Mouse (Mus musculus) liver, embryonic 11.5 days (tissue): ENCODE data around the gene Camkk2. TPM values are rescaled to one million over a fixed set of nuclear protein-coding genes. Genes with fewer than 3 reads are reported as not detected.

Experiments used
- ATAC-seq: fragments of 200-750 bp; cut with Nextera tagmentation; replicated peaks from 2 replicates; pipeline ENCODE4 v1.8.0; 2017; ENCODE audit warnings: moderate number of reproducible peaks, mild to moderate bottlenecking, moderate TSS enrichment, moderate library complexity; ENCODE audit not compliant: low FRiP score
- DNase-seq: peaks from one replicate; pipeline ENCODE4 v3.0.0-alpha.2; 2017; ENCODE audit warnings: low spot score
- H3K27ac ChIP-seq: fragments of 300-500 bp; sonication (generic); 2 replicates; pipeline ENCODE4 v1.5.1; 2014; ENCODE audit warnings: mild to moderate bottlenecking, low read depth, low read length, control low read depth
- H3K27me3 ChIP-seq: fragments of 300-500 bp; sonication (generic); replicated peaks from 2 replicates; pipeline ENCODE4 v1.6.1; 2014; ENCODE audit warnings: low read length, mixed read lengths; ENCODE audit not compliant: control insufficient read depth, insufficient read depth
- H3K36me3 ChIP-seq: fragments of 300-500 bp; sonication (generic); 2 replicates; pipeline ENCODE4 v1.6.1; 2014; ENCODE audit warnings: mild to moderate bottlenecking, low read length, moderate library complexity, mixed read lengths; ENCODE audit not compliant: control insufficient read depth, insufficient read depth
- H3K4me1 ChIP-seq: fragments of 300-500 bp; sonication (generic); replicated peaks from 2 replicates; pipeline ENCODE4 v1.6.1; 2014; ENCODE audit warnings: low read length, mixed read lengths; ENCODE audit not compliant: control insufficient read depth, insufficient read depth
- H3K4me2 ChIP-seq: fragments of 300-500 bp; sonication (generic); 2 replicates; pipeline ENCODE4 v1.6.1; 2014; ENCODE audit warnings: mild to moderate bottlenecking, control low read depth, moderate library complexity
- H3K4me3 ChIP-seq: fragments of 300-500 bp; sonication (generic); 2 replicates; pipeline ENCODE4 v1.5.1; 2014; ENCODE audit warnings: low read depth, low read length, control low read depth
- H3K9ac ChIP-seq: fragments of 300-500 bp; sonication (generic); 2 replicates; pipeline ENCODE4 v1.6.1; 2014; ENCODE audit warnings: low read depth, low read length, control low read depth
- H3K9me3 ChIP-seq: fragments of 300-500 bp; sonication (generic); 2 replicates; pipeline ENCODE4 v1.6.1; 2016; ENCODE audit warnings: low read length, inconsistent platforms, mixed read lengths; ENCODE audit not compliant: control insufficient read depth
- WGBS: fragments of 180-500 bp; shearing (Covaris S2); extraction: QIAGEN DNeasy Blood & Tissue Kit; methylation state at CpG from one replicate; pipeline ENCODE4 v1.1.7; 2014; 5-methylcytosine and 5-hydroxymethylcytosine counted together
- polyA plus RNA-seq: library from polyadenylated mRNA; unstranded; fragments of >200 nt; fragmentation: Nextera tagmentation; extraction: Ambion mirVana; gene quantifications from 2 replicates; pipeline ENCODE4 v1.2.1, GENCODE M21; 2014

Gene Camkk2
- polyA plus RNA-seq, 1 experiment from 2014 or later: 15.5 TPM

DNA sequence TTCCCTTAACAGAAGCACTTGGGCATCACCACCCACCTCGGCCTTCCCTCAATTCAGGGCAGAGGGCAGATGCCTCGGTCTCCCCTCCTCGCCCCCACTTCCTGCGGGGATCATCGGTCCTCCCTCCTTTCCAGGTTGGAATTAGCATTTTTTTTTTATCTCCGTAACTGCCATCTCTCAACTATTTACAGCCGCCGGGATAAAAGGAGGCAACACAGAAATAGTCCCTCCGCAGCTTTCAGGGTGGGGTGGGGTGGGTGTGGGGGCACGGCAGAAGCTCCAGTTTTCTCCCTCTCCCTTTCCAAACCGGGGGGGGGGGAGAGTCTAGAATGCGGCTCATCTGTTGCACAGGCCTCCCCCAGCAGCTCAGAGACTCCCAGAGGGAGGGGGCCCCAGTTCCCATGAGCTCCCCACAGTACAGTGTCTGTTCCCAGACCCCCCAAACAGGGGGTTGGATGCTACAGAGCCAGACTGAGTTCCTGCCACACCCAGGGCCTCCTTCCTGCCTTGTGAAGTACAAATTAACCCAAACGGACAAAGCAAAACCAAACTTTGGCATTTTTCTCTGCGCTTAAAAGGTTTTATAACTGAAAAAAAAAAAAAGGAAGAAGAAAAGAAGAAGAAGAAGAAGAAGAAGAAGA lies 3.4 kb downstream of the Camkk2 start:
- no peaks in the 10 kb centered on the region for H3K27me3 ChIP-seq
- peak overlapping the region; percentile 37 for H3K4me2 ChIP-seq
- H3K36me3 ChIP-seq: peaks cover 4% of the 10 kb centered on the region; the same call in 1 of the 2 replicates
- peaks cover 5% of the 10 kb centered on the region; the same call in 1 of the 2 replicates for H3K9me3 ChIP-seq
- H3K4me1 ChIP-seq: peaks cover 34% of the 10 kb centered on the region
- DNase-seq: no peak
- WGBS: 75% methylated on average over 14 of the region's 14 CpGs
- peak overlapping the region; percentile 43; the same call in 1 of the 2 replicates for H3K27ac ChIP-seq
- H3K4me3 ChIP-seq: no peak overlapping the region
- no peak overlapping the region for H3K9ac ChIP-seq
- no peak for ATAC-seq

DNA sequence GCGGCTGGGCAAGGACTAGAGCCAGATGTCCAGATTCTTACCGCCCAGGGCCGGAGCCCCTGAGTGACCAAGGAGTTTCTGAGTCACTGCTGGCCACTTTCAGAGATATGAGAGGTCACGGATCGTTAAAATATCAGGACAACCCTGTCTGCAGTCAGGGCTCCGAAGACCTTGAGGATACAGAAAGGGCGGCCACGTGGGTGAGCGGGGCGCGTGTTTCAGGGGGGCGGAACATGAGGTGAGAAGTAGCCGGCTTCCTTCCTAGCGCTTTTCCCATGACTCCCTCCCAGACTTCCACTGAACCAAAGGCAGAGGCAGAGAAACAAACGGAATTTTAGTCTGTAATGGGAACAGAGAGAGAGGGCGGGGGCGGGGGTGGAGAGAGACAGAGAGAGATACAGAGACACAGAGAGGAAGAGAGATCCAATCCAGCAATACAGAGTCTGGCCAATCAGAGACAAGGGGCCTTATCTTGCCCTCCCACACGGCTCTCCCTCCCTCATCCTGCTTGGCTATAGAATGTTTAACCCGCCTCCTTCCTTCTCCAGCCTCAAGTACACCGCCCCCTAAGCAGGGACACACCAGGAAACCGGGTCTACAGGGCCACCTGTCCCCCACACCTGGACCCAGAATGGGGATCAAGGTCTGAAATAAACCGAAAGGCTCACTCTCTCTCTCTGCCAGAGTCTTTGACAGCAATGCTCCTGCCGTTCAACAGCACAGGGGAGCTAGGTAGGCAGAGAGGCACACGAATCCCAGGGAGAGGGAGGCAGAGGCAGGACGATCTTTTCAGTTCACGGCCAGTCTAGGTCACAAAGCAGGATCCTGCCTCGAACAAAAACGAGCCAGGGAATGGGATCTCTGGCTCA lies 4.2 kb downstream of the Camkk2 start:
- Histone ChIP-seq H3K27me3 (no peaks in the 10 kb centered on the region), H3K4me3 (peak overlapping the region; percentile 5), H3K27ac (peak overlapping the region; percentile 43; the same call in 1 of the 2 replicates), H3K9ac (no peak overlapping the region), H3K9me3 (peaks cover 5% of the 10 kb centered on the region; the same call in 1 of the 2 replicates), H3K36me3 (peaks cover 4% of the 10 kb centered on the region; the same call in 1 of the 2 replicates), H3K4me1 (peaks cover 40% of the 10 kb centered on the region), H3K4me2 (peak overlapping the region; percentile 37)
- peak; percentile 70 for DNase-seq
- WGBS: 59% methylated on average over 28 of the region's 28 CpGs
- ATAC-seq: peak; percentile 80

DNA sequence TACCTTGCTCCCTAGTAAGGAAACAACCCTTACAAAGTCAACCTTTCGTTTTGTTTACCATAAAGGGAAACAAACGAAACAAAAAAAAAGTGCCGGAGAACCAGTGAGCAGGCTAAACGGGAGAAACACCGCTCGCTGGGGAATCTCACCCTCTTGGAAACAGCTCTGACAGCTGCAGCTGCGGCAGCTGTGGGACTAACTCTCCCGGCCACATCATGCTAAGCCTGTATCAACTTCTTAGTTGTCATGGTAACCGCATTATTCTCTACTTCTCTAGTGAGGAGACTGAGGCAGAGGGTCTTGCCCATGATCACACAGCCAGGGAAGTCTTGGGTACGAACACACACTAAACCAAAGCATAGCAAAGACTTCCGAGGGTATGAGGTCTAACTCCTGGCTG lies 5.5 kb downstream of the Camkk2 start:
- peaks cover 5% of the 10 kb centered on the region; the same call in 1 of the 2 replicates for H3K9me3 ChIP-seq
- H3K9ac ChIP-seq: no peak overlapping the region
- H3K27me3 ChIP-seq: no peaks in the 10 kb centered on the region
- H3K27ac ChIP-seq: no peak overlapping the region
- no peak overlapping the region for H3K4me3 ChIP-seq
- ATAC-seq: no peak
- peaks cover 4% of the 10 kb centered on the region; the same call in 1 of the 2 replicates for H3K36me3 ChIP-seq
- DNase-seq: no peak
- H3K4me1 ChIP-seq: peaks cover 40% of the 10 kb centered on the region
- H3K4me2 ChIP-seq: no peak overlapping the region
- 87% methylated on average over 11 of the region's 11 CpGs for WGBS

DNA sequence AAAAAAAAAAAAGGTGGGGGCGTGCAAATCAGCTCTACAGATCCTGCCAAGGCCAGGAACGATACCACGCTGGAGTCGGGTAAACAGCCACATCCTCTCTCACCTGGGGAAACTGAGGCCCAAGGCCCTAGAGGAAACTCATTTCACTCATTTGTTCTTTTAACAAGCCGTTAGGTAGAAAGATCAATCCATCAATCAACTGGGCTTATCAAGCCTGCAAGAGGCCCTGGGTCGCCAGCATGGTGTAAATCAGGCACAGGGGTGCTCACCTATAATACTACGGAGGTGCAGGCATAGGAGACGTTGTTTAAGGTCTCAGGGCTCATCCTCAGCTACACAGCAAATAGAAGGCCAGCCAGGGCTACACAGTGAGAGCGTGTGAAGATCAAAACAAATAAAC lies 7.8 kb downstream of the Camkk2 start:
- Histone ChIP-seq H3K4me1 (peaks cover 27% of the 10 kb centered on the region), H3K9ac (no peak overlapping the region), H3K27ac (peak overlapping the region; percentile 3; the same call in 1 of the 2 replicates), H3K9me3 (peaks cover 5% of the 10 kb centered on the region; the same call in 1 of the 2 replicates), H3K4me2 (peak overlapping the region; percentile 28; the same call in 1 of the 2 replicates), H3K27me3 (no peaks in the 10 kb centered on the region), H3K4me3 (no peak overlapping the region), H3K36me3 (peaks cover 4% of the 10 kb centered on the region; the same call in 1 of the 2 replicates)
- WGBS: 62% methylated on average over 9 of the region's 9 CpGs
- ATAC-seq: no peak
- no peak for DNase-seq

DNA sequence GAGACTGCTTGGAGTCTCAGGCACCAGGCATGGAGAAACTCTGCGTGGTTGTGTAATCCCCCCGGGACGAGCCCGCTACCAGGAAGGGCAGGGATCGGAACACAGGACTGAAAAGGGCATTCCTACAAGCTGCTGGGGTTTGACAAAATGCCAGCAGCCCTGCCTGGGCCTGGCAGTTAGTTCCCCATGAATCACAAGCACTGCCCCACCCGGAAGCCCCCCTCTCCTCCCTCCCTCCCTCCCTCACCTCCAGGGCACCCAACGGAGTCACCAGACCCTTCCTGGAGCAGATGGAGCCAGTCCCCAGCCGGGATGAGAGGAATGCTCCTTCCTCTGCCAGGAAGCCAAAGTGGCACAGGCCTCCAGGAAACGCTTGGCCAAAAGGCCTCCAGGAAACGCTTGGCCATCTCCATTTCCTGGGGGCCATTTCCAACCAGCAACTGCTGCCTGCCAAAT lies 8.4 kb downstream of the Camkk2 start:
- Histone ChIP-seq H3K4me1 (peaks cover 26% of the 10 kb centered on the region), H3K36me3 (peaks cover 4% of the 10 kb centered on the region; the same call in 1 of the 2 replicates), H3K9ac (0 out of 2 replicates have a peak overlapping the region, but pooled peaks have one; percentile 44), H3K4me3 (no peak overlapping the region), H3K27me3 (no peaks in the 10 kb centered on the region), H3K9me3 (peaks cover 5% of the 10 kb centered on the region; the same call in 1 of the 2 replicates), H3K4me2 (peak overlapping the region; percentile 28), H3K27ac (peak overlapping the region; percentile 59; the same call in 1 of the 2 replicates)
- DNase-seq (no peak), ATAC-seq (no peak)
- WGBS: 54% methylated on average over 10 of the region's 10 CpGs

DNA sequence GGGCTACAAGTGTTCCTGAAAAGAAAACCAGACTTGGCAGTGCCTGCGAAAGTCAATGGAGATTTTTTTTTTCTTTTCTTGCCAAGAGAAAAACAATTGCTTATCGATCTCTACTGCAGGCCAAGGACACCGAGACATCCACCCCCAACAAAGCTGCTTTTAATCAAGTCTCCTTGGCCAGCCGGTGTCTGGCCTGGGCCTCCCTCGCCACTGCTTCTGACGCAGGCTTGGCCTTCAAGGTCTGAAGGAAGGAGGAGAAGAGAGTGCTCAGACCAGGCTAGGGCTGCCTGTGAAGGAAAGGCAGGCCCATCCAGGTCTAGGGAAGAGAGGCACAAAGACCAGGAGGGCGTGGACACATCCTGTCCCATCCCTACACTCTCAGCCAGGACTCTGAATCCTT lies 8.9 kb downstream of the Camkk2 start:
- Histone ChIP-seq H3K27me3 (no peaks in the 10 kb centered on the region), H3K9me3 (peaks cover 5% of the 10 kb centered on the region; the same call in 1 of the 2 replicates), H3K4me1 (peaks cover 22% of the 10 kb centered on the region), H3K4me3 (no peak overlapping the region), H3K27ac (peak overlapping the region; percentile 59), H3K9ac (0 out of 2 replicates have a peak overlapping the region, but pooled peaks have one; percentile 44), H3K4me2 (no peak overlapping the region), H3K36me3 (peaks cover 4% of the 10 kb centered on the region; the same call in 1 of the 2 replicates)
- no peak for DNase-seq
- WGBS: 66% methylated on average over 7 of the region's 7 CpGs
- no peak for ATAC-seq

DNA sequence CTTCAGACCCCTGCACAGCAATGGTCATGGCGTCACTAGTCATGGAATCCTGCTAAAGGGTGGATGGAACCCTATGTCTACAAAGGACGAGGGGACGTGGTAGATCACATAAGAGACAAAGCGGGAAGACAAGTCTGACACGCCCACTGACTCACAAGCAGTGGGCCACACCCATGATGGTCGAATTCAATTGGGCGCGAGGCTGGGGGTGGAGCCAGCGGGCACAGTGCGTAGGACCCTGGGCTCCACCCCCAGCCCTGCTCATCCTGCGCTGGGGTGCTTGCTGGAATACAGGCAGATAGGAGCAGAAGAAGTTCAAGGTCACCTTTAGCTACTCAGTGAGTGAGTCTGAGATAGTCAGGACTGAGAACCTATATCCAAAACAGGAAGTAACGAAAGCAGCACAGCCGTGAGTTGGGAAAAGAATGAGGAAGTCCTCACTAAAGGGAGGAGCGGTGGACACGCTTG lies 10.1 kb downstream of the Camkk2 start:
- Histone ChIP-seq H3K4me3 (no peak overlapping the region), H3K4me1 (peaks cover 19% of the 10 kb centered on the region), H3K9ac (no peak overlapping the region), H3K27me3 (no peaks in the 10 kb centered on the region), H3K36me3 (peaks cover 4% of the 10 kb centered on the region; the same call in 1 of the 2 replicates), H3K27ac (no peak overlapping the region), H3K4me2 (no peak overlapping the region), H3K9me3 (peaks cover 5% of the 10 kb centered on the region; the same call in 1 of the 2 replicates)
- 66% methylated on average over 15 of the region's 15 CpGs for WGBS
- DNase-seq (no peak), ATAC-seq (peak; percentile 80)

DNA sequence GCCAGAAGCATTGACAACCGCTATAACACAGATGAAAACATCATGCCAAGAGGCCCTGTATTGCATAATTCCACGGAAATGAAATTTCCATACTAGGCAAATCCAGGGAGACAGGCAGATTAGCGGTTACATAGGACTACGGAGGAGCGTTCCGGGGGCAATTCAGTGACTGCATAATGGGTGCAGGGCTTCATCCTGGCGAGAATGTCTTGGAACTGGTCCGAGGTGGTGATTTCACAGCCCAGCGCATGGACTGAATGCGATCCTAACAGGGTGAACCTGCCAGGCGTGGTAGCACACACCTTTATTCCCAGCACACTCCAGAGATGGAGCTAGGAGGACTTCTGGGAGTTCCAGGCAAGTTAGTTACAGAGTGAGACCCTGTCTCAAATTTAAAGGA lies 11.9 kb downstream of the Camkk2 start:
- H3K36me3 ChIP-seq: no peaks in the 10 kb centered on the region
- WGBS: 92% methylated on average over 11 of the region's 11 CpGs
- ATAC-seq (no peak), DNase-seq (no peak)
- no peak overlapping the region for H3K4me2 ChIP-seq
- H3K9ac ChIP-seq: no peak overlapping the region
- no peaks in the 10 kb centered on the region for H3K27me3 ChIP-seq
- H3K4me3 ChIP-seq: no peak overlapping the region
- H3K27ac ChIP-seq: no peak overlapping the region
- H3K4me1 ChIP-seq: peaks cover 23% of the 10 kb centered on the region
- H3K9me3 ChIP-seq: no peaks in the 10 kb centered on the region
